ENCODE assay signal across 23 mouse cellular contexts in the genomic region with DNA sequence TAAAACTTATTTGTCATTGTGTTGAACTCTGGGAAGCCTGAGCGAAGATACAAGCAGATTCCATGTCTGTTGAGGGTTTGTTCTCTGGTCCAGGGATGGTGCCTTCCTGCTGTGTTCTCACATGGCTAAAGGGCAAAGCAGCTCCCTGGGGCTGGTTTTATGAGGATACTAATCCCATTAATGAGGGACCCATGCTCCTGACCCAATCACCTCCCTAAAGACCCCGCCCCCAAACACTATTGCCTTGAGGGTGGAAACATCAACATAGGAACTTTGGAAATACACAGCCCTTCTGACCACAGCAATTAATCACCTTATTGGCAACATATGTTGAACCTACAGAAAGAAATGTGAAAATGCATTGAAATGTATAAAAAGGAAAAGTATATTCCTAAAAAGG.
A peak's percentile ranks its signal among the peaks of the same experiment; 100 is the strongest.
DNase-seq lines count a peak whose midpoint lies in the region; ATAC-seq lines count a peak whose summit lies in the region.
"Had no signal": no experiment of that assay in that cellular context is flagged by ENCODE, and none has a peak within 500 bp of the region (broad histone marks: within the 10 kb centered on the region; RNA-seq: fewer than 3 reads in every experiment).

No protein-coding gene starts in this region.

- no peak for ATAC-seq in forebrain, embryonic 11.5 days (replicated peaks; ENCODE audit: low FRiP score)
- ATAC-seq: activated CD4-positive, CD25-positive, alpha-beta regulatory T cell, adult 4 months; forebrain, embryonic 15.5 days had no signal

- WGBS in forebrain, embryonic 11.5 days, result 30% methylated on average over 2 of the region's 2 CpGs

- no peaks in the 10 kb centered on the region for H3K36me3 ChIP-seq in forebrain, embryonic 11.5 days (ENCODE audit: control insufficient read depth, insufficient read depth, low read length)
- H3K36me3 ChIP-seq: embryonic facial prominence, embryonic 12.5 days; embryonic facial prominence, embryonic 15.5 days; forebrain, embryonic 12.5 days; forebrain, embryonic 15.5 days; hindbrain, embryonic 12.5 days; hindbrain, embryonic 15.5 days had no signal

- H3K4me2 ChIP-seq in forebrain, embryonic 11.5 days (ENCODE audit: low read depth, low read length, severe bottlenecking), result no peak overlapping the region
- H3K4me2 ChIP-seq: embryonic facial prominence, embryonic 12.5 days; embryonic facial prominence, embryonic 15.5 days; forebrain, embryonic 12.5 days; forebrain, embryonic 15.5 days; heart, embryonic 11.5 days; hindbrain, embryonic 12.5 days; hindbrain, embryonic 15.5 days had no signal

- no peak overlapping the region for H3K4me3 ChIP-seq in forebrain, embryonic 11.5 days (ENCODE audit: low read depth, low read length)
- H3K4me3 ChIP-seq: embryonic facial prominence, embryonic 12.5 days; embryonic facial prominence, embryonic 15.5 days; forebrain, embryonic 12.5 days; forebrain, embryonic 15.5 days; gastrocnemius, adult 2 months; hindbrain, embryonic 12.5 days; hindbrain, embryonic 15.5 days had no signal

- H3K27me3 ChIP-seq in forebrain, embryonic 11.5 days (ENCODE audit: control insufficient read depth, insufficient read depth, low read length), result no peaks in the 10 kb centered on the region
- H3K27me3 ChIP-seq: embryonic facial prominence, embryonic 12.5 days; embryonic facial prominence, embryonic 15.5 days; forebrain, embryonic 12.5 days; forebrain, embryonic 15.5 days; hindbrain, embryonic 12.5 days; hindbrain, embryonic 15.5 days had no signal

- no peaks in the 10 kb centered on the region; the same call in 1 of the 2 replicates for H3K9me3 ChIP-seq in forebrain, embryonic 11.5 days (ENCODE audit: control insufficient read depth, low read length)
- H3K9me3 ChIP-seq: embryonic facial prominence, embryonic 15.5 days; forebrain, embryonic 15.5 days; hindbrain, embryonic 15.5 days had no signal

- H3K27ac ChIP-seq in forebrain, embryonic 11.5 days (ENCODE audit: low read depth, low read length), result no peak overlapping the region
- H3K27ac ChIP-seq: embryonic facial prominence, embryonic 12.5 days; embryonic facial prominence, embryonic 15.5 days; forebrain, embryonic 12.5 days; forebrain, embryonic 15.5 days; gastrocnemius, adult 2 months; hindbrain, embryonic 12.5 days; hindbrain, embryonic 15.5 days had no signal

- H3K4me1 ChIP-seq in forebrain, embryonic 11.5 days (replicated peaks; ENCODE audit: control insufficient read depth, insufficient read depth, low read length), result no peaks in the 10 kb centered on the region
- H3K4me1 ChIP-seq: embryonic facial prominence, embryonic 12.5 days; embryonic facial prominence, embryonic 15.5 days; hindbrain, embryonic 12.5 days; hindbrain, embryonic 15.5 days had no signal

- no peak overlapping the region for H3K9ac ChIP-seq in forebrain, embryonic 11.5 days (ENCODE audit: low read length)
- H3K9ac ChIP-seq: embryonic facial prominence, embryonic 12.5 days; embryonic facial prominence, embryonic 15.5 days; forebrain, embryonic 12.5 days; forebrain, embryonic 15.5 days; hindbrain, embryonic 12.5 days; hindbrain, embryonic 15.5 days had no signal

- peak; percentile 31 for DNase-seq in embryo, embryonic 10 days (ENCODE audit: low spot score)
- no peak for DNase-seq in embryo, embryonic 9.5 days (ENCODE audit: extremely low spot score)
- peak; percentile 17 for DNase-seq in retina, postnatal 1 day
- DNase-seq in retina, embryonic 14.5 days (ENCODE audit: low spot score), result no peak
- peak; percentile 32 for DNase-seq in mesoderm, embryonic 11.5 days (ENCODE audit: low read depth, low spot score)
- DNase-seq in forebrain, embryonic 11.5 days (ENCODE audit: low spot score), result no peak
- DNase-seq: adrenal gland, adult 8-10 months; adrenal gland, postnatal 25 days; cerebellum, adult 11-12 months; cerebellum, adult 8-10 months; cerebellum, postnatal 10 days; cerebellum, postnatal 36 days; gastrocnemius, adult 2 months; gastrocnemius, postnatal 14 days; heart, adult 11 months had no signal

Comparison
In these comparisons a context has a peak if more than half of its experiments do, and no peak if none do; other contexts are left out.
1. DNase-seq: peak in embryo, embryonic 10 days (single experiment), retina, postnatal 1 day (single experiment) and mesoderm, embryonic 11.5 days (single experiment); none in embryo, embryonic 9.5 days (single experiment), retina, embryonic 14.5 days (single experiment) and forebrain, embryonic 11.5 days (single experiment).